Mouse (Mus musculus) cerebellum, postnatal 25 days (tissue): Measurements from ENCODE around the gene Trip12.

ENCODE experiments used
- DNase-seq, 2 experiments: peaks; one replicate each; pipeline ENCODE4 v3.0.0; 2021; ENCODE audit warnings: mixed read lengths in 2 of 2

Trip12 gene

DNA sequence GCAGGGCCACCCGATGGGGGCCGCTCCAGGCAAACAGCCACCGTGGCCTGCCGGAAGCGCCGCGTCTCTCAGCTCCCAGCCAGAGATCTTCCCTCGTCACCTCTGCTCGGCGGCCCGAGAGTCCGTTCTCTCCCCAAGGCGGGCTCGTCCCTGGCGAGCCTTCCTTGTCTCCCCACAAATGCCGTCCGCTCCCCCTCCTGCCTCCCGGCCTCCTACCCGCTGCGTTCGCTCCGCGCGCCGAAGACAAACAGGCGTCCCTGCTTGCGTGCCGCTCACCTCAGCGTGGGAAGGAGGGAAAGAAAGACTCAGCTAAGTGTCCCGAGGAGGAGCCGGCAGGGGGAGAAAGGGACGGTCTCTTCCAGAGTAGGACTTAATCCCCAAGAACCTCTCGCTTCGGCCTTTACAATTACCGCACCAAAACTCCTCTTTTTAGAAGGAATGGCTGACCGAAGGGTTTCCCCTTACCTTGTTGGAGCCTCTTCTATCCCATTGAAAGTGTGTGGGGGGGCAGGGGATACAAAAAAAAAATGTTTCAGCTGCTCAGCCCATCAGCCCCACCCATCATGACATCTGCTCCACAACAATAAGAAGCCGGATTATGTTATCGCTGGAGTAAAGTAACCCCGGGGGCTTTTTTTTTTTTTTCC lies at the start of gene Trip12:
Gene Trip12 (minus strand): TSS at position 499 of the 647 bp plus-strand sequence.
- no peak for DNase-seq

DNA sequence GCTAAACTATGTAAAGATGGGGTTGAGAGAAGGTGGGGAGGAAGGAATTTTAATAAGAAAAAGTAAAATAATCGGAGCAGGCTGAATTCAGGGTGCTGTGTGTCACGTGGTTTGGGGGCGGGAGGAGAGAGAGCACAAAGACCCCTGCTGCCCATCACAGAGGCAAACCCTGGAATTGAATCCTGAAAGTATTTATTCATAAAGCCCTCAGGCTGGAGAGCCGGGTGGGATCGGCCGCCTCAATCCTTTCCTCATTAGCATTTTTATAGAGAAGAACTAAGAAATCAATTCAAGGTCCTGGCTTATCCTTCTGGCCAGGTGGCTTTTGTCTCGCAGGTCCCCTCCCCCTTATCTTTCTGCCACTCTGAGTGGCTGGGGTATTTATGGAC lies 49.7 kb upstream of the Trip12 start:
- no peak for DNase-seq

DNA sequence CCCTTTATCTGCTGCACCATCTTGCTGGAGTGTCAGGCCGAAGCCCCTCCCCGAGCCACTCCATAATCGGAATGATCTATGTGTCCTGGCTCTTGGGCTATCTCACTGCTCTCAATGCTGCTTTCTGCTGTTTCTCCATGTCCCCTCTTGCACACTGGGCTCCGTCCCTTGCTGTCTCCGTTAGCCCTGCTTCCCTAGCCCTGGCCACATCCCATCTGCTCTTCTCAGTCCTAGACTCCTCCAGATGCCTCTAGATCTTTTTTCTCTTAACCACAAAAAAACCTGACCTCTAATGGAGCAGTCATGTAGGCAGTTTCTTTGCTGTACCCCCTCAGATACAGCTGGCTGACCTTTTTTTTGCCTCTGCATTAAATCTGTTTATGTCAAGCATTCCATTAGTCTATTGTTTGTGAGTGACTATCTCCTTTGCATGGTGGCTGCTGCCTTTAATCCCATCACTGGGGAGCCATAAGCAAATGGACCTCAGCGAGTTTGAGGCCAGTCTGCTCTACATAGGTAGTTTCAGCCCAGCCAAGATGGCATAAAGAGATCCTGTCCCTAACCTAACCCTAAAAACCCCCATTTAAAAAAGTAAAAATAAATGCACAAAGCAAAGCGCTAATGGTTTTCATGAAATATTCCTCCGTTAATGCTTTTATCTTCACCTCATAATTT lies 49.2 kb upstream of the Trip12 start:
- no peak for DNase-seq

DNA sequence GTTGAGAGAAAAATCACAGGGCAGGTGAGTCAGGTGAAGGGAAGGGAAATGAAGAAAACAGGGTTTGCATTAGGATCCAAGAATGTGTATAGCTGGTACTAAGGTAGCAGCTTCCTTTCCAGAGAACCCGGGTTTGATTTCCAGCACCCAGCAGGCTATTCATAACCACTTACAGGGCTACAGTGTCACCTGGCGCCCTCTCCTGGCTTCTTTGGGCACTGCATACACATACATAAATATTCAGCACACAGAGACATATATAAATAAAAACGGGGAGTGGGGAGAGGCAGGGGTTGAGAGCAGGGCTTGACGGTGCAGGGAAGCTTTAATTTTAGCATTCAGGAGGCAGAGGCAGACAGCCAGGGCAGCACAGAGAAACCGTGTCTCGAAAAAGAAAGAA lies 45.6 kb upstream of the Trip12 start:
- DNase-seq = no peak

DNA sequence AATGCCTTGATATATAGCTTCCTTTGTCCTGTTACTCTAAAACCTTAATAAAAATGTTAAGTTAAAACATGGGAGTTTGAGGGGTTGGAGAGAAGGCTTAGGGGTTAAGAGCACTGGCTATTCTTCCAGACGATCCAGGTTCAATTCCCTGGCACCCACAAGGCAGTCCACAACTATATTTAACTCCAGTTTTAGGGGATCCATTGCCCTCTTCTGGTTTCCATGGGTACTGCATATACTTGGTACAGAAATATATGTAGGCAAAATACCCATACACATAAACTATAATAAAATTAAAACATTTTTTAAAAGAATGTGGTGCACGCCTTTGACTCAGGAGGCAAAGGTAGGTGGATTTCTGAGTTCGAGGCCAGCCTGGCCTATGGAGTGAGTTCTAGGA lies 44.9 kb upstream of the Trip12 start:
- peak in 1 of 2 experiments; percentile 9 for DNase-seq

DNA sequence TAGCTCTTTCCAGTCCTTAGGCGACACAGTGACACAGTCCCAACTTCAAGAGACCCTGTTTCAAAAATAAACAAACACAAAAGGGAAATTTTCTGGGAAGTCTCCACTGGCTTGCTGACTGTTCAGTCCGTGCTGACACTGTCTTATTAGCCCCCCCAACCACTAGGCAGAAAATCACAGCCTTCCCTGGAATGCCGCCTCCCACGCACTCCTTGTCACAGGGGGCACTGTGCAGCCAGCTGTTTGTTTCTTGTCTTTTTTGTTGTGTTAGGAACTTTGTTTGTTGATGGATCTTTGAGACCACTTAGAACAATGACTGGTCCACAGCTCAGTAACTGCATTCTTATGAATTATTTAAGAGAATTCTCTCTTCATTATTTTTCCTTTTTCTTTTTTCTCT lies 43.6 kb upstream of the Trip12 start:
- DNase-seq = no peak

DNA sequence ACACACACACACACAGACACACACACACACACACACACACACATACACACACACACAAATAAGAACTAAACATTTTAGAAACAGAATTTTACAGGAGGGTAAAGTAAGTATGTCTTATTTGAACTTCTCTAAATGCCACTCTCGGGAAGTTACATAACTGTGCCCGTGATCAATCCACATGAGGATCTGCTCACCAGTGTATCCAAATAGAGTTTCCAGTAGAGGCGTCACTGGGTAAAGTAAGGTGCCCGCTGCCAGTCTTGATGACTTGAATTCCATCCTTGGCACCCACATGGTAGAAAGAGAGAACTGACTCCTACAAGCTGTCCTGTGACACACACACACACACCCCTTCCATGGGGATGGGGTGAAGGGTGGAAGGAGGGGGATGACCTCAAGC lies 42.6 kb upstream of the Trip12 start:
- DNase-seq = no peak

DNA sequence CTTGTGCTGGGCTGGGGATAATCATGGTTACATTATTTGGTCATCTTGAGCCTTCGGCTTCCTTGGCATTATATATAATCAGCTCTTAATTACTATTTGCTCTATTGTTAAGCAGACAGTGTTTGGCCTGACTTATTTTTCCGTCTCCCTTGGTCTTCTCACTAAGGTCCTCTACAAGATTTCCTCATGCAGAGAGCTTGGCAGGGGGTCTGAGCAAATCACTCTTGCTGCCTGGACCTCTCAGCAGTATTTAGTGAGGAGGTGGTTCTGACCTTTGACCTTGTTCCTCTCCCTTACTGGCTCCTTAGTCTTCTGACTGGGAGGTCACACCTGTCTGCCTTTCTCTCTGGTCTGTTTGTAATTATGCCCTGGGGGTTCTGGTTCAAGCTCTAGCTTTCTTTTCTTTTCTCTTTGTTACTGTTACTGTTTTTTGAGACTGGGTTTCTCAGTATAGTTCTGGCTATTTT lies 41.8 kb upstream of the Trip12 start:
- DNase-seq = no peak

DNA sequence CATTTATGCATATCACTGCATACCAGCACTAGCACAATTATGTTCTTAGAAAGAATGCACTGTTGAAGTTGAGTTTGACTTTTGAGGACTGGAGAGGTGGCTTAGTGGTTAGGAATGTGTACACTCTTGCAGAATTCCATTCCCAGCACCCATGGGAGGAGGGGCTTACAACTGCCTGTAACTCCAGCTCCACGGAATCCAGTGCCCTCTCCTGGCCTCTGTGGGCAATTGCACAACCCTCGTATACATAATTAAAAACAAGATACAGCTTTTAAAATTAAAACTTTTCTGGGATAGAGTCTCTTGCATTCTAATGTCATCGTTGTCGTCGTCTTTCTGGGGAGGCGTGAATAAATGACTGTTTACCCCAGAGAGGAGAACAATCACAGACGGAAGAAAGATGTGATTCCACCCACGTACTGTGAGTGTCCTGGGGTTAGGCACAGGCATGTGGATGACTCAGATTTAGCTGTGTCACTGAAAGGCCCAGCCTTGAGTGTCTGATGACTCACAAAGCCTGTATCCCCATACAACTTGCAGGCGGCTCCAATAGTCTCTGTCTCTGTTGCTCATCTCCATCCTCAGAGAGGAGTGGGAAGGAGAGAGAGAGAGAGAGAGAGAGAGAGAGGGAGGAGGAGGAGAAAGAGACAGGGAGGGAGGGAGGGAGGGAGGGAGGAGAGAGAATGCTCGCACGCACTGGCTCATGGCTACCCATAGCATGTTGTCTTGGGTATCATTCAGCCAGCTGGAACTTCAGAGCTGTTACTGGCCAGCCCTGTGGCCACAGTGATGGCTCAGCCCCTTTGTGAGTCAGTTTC lies 41.1 kb upstream of the Trip12 start:
- DNase-seq = no peak

DNA sequence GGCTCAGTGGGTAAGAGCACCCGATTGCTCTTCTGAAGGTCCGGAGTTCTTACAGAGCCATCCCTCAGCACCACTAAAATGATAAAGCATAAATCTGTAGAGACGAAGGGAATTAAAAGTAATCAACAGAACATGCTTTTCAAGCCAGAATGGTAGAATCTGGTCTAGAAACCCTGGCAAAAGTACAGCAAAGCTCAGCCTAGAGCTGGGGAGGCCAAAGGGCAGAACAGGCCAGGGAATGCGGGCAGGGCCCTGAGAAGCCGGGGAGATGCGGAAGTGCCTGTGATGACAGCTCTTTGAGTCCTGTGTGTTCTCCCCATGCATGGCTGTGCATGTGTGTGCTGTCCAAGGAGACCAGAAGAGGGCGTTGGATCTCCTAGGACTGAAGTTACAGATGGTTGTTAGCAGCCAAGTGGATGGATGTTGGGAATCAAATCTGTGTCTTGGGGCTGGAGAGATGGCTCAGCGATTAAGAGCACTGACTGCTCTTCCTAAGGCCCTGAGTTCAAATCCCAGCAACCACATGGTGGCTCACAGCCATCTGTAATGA lies 39.3 kb upstream of the Trip12 start:
- DNase-seq = no peak

DNA sequence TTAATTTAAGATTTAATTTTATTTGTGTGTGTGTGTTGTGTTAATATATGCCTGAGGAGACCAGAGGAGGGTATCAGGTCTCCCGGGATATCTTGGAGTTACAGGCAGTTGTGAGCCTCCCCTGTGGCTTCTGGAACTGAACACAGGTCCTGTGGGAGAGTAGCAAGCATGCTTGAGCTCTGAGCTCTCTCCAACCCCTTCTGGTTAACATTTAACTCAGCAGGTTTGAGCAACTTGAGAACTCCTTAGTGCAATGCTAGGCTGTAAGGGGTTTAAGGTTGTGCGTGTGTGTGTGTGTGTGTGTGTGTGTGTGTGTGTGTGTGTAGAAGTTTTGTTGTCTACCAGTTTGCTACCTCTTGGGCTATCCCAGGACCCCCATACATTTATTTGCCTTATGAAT lies 37.3 kb upstream of the Trip12 start:
- DNase-seq = no peak

DNA sequence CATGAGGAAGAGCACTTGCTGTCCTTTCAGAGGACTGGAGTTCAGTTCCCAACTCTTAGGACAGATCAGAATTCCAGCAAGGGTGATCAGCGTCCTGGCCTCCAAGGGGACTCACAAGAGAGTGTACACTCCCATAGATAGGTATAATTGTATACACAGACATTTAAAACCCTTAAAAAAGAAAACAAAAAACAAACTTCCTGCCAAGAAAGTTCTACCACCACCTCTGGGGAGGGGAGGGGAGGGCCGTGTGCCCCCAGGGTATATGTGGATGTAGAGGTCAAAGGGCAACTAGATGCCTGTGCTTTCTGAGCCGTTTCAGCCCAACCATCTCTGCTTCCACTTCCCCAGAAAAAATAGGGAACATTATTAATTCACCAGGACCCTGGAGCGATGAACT lies 32.6 kb upstream of the Trip12 start:
- no peak for DNase-seq

DNA sequence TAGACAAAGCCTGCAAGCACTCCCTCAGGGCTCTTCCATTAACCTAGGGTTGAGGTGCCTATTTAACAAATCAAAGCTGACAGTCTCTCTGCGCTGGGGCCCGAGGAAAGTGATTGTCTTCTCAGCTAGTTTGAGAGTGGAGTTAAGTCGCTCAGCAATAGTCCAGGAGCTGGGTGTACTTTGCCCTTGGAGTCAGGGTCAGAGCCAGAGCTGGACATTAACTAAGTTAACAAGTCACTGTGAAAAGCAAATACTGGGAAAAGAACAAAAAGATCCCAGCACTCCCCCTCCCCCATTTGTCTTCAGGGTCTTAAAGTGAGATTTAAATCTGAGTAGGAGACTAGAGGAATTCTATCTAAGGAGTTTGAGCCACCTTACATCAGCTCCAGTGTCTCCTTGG lies 31.8 kb upstream of the Trip12 start:
- DNase-seq = no peak

DNA sequence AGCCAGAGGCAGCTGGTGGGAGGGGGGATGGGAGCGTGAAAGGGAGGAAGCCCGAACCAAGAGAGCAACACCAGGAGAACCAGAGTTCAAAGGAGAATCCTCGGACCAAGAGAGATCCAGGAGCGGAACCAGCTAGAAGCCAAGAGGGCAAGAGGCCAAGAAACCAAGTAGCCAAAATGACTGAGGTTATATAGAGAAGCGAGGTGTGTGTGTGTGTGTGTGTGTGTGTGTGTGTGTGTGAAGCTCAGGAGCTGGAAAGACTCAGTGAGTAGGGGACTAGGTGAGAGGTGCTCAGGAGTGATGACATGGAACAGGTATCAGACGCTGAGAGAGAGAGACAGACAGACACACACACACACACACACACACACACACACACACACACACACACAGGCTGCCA lies 30.8 kb upstream of the Trip12 start:
- no peak for DNase-seq

DNA sequence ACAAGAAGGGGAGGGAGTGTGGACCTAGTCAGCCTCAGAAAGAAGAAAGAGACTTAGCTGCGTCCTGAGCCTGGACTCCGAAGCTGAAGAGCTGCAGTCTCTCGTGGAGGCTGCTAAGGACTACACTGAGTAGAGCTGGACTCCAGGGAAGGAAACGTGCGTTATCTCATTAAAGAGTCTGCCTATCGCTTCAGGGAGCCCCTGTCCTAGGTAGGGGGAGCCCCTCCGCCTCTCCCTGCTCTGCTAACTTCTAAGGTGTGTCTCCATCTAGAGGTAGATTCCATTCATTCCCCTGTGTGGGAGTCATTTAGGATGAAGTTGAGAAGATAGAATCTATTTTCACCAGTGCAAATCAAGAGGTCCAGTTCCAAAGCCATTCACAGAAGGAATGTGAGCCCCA lies 29.2 kb upstream of the Trip12 start:
- DNase-seq = no peak

DNA sequence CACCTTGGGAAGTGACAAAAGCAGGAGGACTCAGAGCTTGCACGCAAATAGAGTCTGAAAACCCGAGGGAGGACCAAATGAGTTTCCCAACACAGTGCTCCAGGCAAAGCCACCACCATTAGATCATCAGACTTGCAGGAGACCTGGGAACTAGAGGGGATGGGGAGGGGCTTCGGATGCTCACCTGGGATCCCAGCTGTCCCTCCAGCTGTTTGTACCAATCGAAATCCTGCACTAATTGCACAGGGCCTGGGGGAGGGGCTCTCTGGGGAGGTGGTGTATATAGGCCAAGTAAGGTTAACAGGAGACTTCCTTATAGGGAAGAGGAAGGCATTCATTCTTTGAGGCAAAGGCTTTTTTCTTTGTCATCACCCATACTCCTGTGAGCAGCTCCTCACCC lies 28.5 kb upstream of the Trip12 start:
- DNase-seq = no peak

DNA sequence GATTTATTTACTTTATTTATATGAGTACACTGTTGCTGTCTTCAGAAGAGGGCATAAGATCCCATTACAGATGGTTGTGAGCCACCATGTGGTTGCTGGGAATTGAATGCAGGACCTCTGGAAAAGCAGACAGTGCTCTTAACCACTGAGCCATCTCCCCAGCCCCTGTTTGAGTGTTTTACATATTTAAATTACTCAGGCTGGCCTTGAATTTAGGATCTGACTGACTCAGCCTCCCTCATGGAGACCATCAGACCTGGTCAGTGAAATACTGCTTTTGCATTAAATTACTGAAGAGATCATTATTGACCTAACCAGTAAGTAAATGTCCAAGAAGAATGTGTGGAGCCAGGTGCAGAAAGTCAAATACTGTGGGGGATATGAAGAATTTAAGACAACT lies 28.0 kb upstream of the Trip12 start:
- no peak for DNase-seq

DNA sequence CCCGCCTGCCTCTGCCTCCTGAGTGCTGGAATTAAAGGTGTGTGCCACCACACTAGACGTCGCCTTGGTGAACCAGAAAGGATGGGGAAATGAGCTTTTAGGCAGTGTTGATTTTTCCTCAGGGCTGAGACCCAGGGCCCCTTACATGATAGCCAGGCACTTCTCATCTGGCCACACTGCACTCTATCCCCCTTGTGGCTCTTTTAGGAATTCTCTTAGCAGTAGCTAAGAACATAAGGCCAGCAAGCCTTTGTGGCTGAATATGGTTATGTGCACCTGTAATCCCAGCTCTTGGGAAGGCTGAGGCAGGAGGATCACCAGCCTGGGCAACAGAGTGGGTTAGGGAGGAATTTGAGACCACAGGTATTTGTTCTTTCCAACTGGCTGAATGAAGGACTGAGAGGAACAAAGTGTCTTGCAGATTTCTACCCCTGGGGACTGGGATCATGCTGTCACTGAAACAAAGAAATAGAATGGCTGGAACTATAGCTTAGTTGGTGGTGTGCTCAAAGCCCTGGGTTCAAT lies 26.5 kb upstream of the Trip12 start:
- no peak for DNase-seq

DNA sequence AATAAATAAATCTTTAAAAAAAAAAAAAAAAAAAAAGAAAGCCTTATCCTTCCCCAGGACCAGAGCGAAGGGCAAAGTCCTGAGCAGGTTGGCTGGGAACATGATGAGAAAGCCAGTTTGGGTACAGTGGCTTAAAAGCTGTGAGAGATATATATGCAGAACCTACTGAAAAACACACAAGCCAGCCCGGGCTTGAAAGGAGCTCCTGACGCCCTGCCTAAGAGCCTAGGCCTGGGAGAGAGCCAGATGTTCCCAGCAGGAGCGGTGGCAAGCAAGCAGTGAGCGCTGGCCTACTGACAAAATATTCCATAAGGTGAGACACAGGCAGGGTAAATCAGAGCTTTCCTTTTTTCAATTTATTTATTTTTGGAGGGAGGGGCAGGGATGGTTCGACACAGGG lies 25.9 kb upstream of the Trip12 start:
- DNase-seq = peak in 1 of 2 experiments; percentile 12

DNA sequence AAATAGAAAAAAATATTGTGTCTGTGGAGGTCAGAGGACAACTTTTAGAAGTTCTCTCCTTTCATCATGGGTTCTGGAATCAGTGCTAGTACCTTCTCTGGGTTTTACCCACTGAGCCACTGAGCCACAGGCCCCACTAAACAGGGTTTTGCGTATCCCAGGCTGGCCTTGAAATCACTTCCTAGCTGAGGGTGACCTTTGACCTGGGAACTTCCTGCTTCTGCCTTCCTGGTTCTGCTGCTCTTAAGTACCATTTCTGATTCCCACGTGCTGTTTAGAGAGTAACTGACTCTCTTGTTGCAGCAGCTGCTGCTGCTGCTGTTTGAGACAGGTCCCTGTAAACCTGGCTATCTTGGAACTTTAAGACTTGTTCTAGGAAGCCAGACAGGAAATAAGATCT lies 24.3 kb upstream of the Trip12 start:
- DNase-seq = no peak

DNA sequence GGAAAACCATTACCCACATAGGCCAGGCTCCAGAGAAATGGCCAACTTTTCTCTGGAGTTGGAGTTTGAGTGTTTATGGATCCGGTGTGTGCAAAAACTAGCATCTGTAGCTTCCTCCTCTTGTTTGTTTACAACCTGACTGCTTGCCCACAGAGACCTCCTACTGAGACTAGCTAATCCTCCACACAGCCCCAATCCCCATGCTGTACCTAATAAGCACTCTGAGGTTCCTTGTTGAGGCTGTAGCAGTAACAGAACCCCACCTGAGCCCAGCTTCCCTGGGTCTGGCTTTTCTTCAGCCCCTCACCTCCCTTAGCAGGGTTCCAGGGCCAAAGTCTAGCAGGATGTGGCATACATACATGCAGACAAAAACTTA lies 20.9 kb upstream of the Trip12 start:
- no peak for DNase-seq

DNA sequence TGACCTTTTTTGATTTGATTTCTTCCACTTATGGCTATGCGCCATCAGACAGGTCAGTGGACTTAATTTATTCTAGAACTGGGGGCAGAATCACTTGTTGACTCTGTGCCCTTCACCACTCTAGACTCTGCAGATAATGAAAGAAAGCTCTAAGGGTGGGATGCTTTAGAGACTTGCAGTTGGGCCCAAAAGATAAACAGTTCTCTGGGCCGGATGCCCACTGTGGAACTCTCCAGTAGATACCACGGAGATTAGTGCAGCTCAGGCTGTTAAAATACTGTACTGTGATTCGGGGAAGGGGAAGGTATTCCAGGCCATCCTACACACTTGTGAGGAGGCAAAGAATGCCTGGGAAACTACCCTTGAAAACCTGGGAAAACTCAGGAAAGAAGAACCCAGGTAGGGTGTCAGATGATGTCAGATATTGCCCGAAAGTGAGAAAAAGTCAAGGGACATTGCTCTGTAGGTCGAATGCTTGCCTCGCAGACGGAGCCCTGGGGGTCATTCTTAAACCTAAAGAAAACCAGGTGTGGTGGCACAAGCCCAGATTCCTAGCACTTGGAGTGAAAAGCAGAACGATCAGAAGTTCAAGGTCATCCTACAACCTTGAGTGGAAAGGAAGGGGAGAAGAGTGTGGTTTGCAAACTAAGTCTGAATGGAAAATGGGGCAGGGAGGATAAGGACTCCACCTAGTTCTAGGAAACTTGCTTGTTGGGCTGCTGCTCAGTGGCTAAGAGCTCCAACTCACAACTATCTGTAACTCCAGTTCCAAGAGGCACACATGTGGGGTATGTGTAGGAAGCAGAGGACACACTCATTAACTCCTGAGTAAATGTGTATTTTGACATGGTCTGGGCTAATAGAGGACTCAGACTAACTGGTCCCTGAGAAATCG lies 20.3 kb upstream of the Trip12 start:
- no peak for DNase-seq
